Mouse (Mus musculus) heart, postnatal 0 days (tissue): ENCODE results near the gene Mlh3. TPM values are rescaled to one million over a fixed set of nuclear protein-coding genes. Genes with fewer than 3 reads are reported as not detected.

ENCODE experiments used
- ATAC-seq: fragments of 200-750 bp; cut with Nextera tagmentation; 2 replicates; pipeline ENCODE4 v1.8.0; 2017; ENCODE audit warnings: low read depth, moderate number of reproducible peaks, moderate library complexity; ENCODE audit not compliant: insufficient read depth
- DNase-seq: peaks from one replicate; pipeline ENCODE4 v3.0.0-alpha.2; 2016; ENCODE audit warnings: low spot score
- H3K27ac ChIP-seq: fragments of 300-500 bp; sonication (generic); 2 replicates; pipeline ENCODE4 v1.5.1; 2014; ENCODE audit warnings: low read depth, mild to moderate bottlenecking
- H3K27me3 ChIP-seq: fragments of 300-500 bp; sonication (generic); 2 replicates; pipeline ENCODE4 v1.6.1; 2014; ENCODE audit warnings: low read length, mixed read lengths; ENCODE audit not compliant: control insufficient read depth, insufficient read depth
- H3K36me3 ChIP-seq: fragments of 300-500 bp; sonication (generic); replicated peaks from 2 replicates; pipeline ENCODE4 v1.6.1; 2014; ENCODE audit warnings: low read length, mixed read lengths; ENCODE audit not compliant: control insufficient read depth, insufficient read depth
- H3K4me1 ChIP-seq: fragments of 300-500 bp; sonication (generic); 2 replicates; pipeline ENCODE4 v1.6.1; 2014; ENCODE audit warnings: antibody characterized with exemption; ENCODE audit not compliant: control insufficient read depth, insufficient read depth
- H3K4me2 ChIP-seq: fragments of 300-500 bp; sonication (generic); 2 replicates; pipeline ENCODE4 v1.6.1; 2014; ENCODE audit warnings: low read depth, mild to moderate bottlenecking, low read length, moderate library complexity
- H3K4me3 ChIP-seq: fragments of 300-500 bp; sonication (generic); 2 replicates; pipeline ENCODE4 v1.5.1; 2014; ENCODE audit warnings: low read depth, low read length
- H3K9ac ChIP-seq: fragments of 300-500 bp; sonication (generic); replicated peaks from 2 replicates; pipeline ENCODE4 v1.6.1; 2014; ENCODE audit warnings: low read depth, low read length, mixed read lengths
- H3K9me3 ChIP-seq: fragments of 300-500 bp; sonication (generic); replicated peaks from 2 replicates; pipeline ENCODE4 v1.6.1; 2016; ENCODE audit warnings: low read length; ENCODE audit not compliant: control insufficient read depth
- CTCF ChIP-seq: IDR thresholded peaks from 2 replicates; pipeline ENCODE4 v1.5.1; 2016; ENCODE audit warnings: antibody characterized with exemption, control low read depth, low read depth
- EP300 ChIP-seq: IDR thresholded peaks from 2 replicates; pipeline ENCODE4 v1.6.1; 2016; ENCODE audit warnings: antibody characterized with exemption, low read depth
- WGBS: fragments of 180-500 bp; shearing (Covaris S2); extraction: QIAGEN DNeasy Blood & Tissue Kit; methylation state at CpG from one replicate; pipeline ENCODE4 v1.1.7; 2014; 5-methylcytosine and 5-hydroxymethylcytosine counted together
- polyA plus RNA-seq: library from polyadenylated mRNA; unstranded; fragments of >200 nt; fragmentation: Nextera tagmentation; extraction: Ambion mirVana; gene quantifications from 2 replicates; pipeline ENCODE4 v1.2.1, GENCODE M21; 2015
- total RNA-seq: library from RNA; depleted of rRNA; stranded (reverse); fragments of >200 nt; gene quantifications from 2 replicates; pipeline ENCODE4 v1.2.3, GENCODE M21; 2014; ENCODE audit warnings: low replicate concordance

Gene Mlh3
- total and polyA plus RNA-seq, 2 experiments from 2014 or later = 5.0 to 8.6 TPM

DNA sequence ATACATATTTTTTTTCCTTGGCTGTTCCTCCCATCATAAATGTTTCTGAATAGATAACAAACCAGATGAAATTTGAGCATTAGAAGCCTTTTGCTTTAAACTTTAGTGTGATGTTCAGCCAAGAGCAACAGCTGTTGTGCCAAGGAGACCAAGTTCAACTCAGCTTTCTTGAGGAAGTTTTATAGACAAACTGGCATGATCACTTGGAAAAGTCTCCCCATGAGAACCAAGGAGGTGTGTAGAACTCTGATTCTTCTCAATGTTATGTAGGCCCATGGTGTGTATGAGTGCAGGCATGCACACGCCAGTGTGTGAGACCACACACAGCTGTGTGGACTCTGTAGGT is 28.4 kb upstream of the Mlh3 start:
- DNase-seq (no peak), ATAC-seq (no peak)
- Histone ChIP-seq H3K9ac (no peak overlapping the region), H3K4me3 (no peak overlapping the region), H3K4me2 (no peak overlapping the region), H3K27me3 (no peaks in the 10 kb centered on the region), H3K9me3 (no peaks in the 10 kb centered on the region; the same call in 1 of the 2 replicates), H3K27ac (no peak overlapping the region), H3K36me3 (peaks cover 48% of the 10 kb centered on the region), H3K4me1 (no peaks in the 10 kb centered on the region)
- WGBS = 85% methylated on average over 1 of the region's 1 CpGs
- TF ChIP-seq CTCF (no peak), EP300 (no peak)

DNA sequence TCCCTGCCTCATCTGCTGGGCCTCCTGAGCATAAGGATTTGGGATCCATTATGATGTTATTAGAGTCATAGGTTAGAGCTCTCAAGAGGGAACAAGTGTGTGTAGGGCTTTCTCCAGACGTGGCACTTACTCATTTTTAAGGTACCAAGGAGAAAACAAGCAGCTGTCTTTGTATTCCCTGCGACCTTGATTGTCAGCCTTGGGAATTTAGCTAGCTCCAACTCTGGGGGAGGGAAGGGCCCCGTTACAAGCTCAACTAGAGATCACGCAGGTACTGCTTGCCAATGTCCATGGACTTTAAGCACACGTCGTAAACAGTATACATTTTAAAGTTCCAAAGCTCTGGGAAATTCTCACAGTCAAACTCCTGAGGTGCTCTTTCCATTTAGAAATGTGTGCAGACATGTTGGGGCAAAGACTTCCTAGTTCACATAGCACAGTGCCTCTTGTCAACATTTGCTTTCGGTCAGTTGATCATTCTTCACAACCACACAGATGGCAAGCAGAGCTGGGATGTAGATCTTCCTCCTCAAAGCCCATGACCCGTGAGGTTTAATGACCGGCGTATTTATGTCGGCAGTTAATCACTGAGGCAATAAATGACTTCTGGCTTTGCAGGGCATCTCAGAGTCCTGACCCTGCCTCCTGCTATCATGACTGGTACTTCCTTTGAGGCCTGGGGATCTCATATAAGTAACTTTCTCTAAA is 27.9 kb upstream of the Mlh3 start:
- Histone ChIP-seq H3K36me3 (peaks cover 43% of the 10 kb centered on the region), H3K4me2 (no peak overlapping the region), H3K4me3 (no peak overlapping the region), H3K9me3 (no peaks in the 10 kb centered on the region; the same call in 1 of the 2 replicates), H3K27me3 (no peaks in the 10 kb centered on the region), H3K27ac (no peak overlapping the region), H3K4me1 (no peaks in the 10 kb centered on the region), H3K9ac (no peak overlapping the region)
- ATAC-seq (no peak), DNase-seq (no peak)
- WGBS = 77% methylated on average over 11 of the region's 11 CpGs
- TF ChIP-seq EP300 (no peak), CTCF (no peak)

DNA sequence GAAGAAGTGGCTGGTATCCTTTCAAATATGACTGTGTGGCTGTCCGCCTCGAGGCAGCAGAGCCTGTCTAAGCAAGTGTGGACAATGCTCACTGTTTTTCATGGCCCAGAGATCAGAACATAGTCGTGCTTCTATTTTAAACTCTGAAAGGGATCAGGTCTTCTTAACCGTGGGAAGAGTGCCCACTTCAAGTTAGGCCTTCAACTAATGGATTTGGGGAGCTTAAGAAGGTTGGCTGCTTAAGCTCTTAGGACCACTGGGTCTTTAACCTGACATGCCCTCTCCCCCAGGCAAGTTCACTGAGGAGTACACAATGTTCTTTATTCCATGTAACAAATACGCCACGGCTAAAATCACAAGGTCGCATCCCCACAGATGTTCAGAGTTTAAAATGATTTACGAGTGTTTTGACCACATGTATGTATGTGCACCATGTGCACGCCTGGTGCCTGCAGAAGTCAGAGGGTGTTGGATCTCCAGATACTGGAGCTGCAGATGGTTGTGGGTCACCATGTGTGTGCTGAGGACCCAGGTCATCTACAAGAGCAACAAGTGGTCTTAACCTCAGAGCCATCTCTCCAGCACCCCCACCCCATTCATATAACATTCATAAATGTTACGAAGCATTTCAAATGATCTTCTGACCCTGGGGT is 27.1 kb upstream of the Mlh3 start:
- DNase-seq (no peak), ATAC-seq (no peak)
- no peak overlapping the region for H3K27ac ChIP-seq
- no peak overlapping the region for H3K4me2 ChIP-seq
- H3K4me3 ChIP-seq = no peak overlapping the region
- TF ChIP-seq EP300 (no peak), CTCF (no peak)
- WGBS = 68% methylated on average over 10 of the region's 10 CpGs
- H3K4me1 ChIP-seq = no peaks in the 10 kb centered on the region
- H3K27me3 ChIP-seq = no peaks in the 10 kb centered on the region
- H3K36me3 ChIP-seq = peaks cover 36% of the 10 kb centered on the region
- no peaks in the 10 kb centered on the region; the same call in 1 of the 2 replicates for H3K9me3 ChIP-seq
- no peak overlapping the region for H3K9ac ChIP-seq

DNA sequence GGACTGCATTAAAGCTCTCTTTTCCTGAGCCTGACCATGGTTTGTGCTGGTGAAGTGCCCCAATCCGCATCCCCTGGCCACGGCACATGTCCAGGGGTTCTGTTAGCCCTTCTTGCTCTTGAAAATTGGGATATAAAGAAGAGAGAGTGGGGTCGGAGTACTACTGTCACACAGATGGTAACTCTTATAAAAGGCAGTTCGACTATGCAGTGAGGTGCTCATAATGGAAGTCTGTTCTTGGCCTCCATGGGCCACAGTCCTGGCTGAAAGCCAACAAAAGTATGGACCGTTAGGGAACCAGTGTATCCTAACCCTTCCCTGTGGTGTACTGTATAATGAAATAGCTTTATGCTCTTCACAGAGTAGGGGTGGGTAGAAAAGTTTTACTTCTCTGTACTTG is 26.5 kb upstream of the Mlh3 start:
- DNase-seq = no peak
- ATAC-seq = no peak
- H3K4me1 ChIP-seq = no peaks in the 10 kb centered on the region
- no peak overlapping the region for H3K27ac ChIP-seq
- H3K9me3 ChIP-seq = no peaks in the 10 kb centered on the region; the same call in 1 of the 2 replicates
- no peak overlapping the region for H3K4me3 ChIP-seq
- no peaks in the 10 kb centered on the region for H3K27me3 ChIP-seq
- H3K36me3 ChIP-seq = peaks cover 30% of the 10 kb centered on the region
- H3K4me2 ChIP-seq = no peak overlapping the region
- no peak for TF ChIP-seq CTCF
- no peak for TF ChIP-seq EP300
- 74% methylated on average over 5 of the region's 5 CpGs for WGBS
- H3K9ac ChIP-seq = no peak overlapping the region

DNA sequence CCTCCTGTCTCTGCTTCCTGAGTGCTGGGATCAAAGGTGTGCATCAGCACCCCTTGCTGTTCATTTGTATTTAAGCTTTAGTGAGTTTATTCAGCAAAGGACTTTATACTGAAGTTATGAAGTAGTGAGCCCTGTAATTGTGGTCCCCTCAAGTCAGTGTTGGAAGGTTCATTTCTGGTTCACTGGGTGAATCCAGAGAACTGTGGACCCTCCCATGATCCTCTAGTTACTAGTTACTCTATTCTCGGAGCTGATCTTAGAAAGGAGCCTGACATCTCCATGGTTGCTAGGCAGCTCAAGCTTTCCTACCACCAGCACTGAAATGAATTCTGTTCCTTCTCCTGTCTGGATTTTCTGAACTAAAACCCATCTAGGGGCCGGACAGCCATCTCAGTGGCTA is 25.1 kb upstream of the Mlh3 start:
- no peak for DNase-seq
- Histone ChIP-seq H3K4me2 (no peak overlapping the region), H3K4me1 (peaks cover 3% of the 10 kb centered on the region; the same call in 1 of the 2 replicates), H3K36me3 (peaks cover 16% of the 10 kb centered on the region), H3K27me3 (no peaks in the 10 kb centered on the region), H3K27ac (no peak overlapping the region), H3K9ac (no peak overlapping the region), H3K9me3 (no peaks in the 10 kb centered on the region; the same call in 1 of the 2 replicates), H3K4me3 (no peak overlapping the region)
- no peak for TF ChIP-seq EP300
- no peak for TF ChIP-seq CTCF
- 89% methylated on average over 2 of the region's 2 CpGs for WGBS
- ATAC-seq = no peak
